Mouse (Mus musculus): ENCODE results near the gene Farp2. TPM values are rescaled to one million over a fixed set of nuclear protein-coding genes. Genes with fewer than 3 reads are reported as not detected.
A peak's percentile ranks its signal among the peaks of the same experiment; 100 is the strongest.

Farp2 gene
- polyA plus RNA-seq (2014; fragmentation: Nextera tagmentation; extraction: Ambion mirVana), result 7.0 and 7.4 TPM in 2 replicates

- no peaks in the 10 kb centered on the region; the same call in 1 of the 2 replicates for H3K36me3 ChIP-seq (ENCODE audit: control insufficient read depth, insufficient read depth, low read length)
- H3K27ac ChIP-seq (replicated peaks; ENCODE audit: low read depth, low read length), result peak within 1 kb of the TSS; percentile 42
- under 1% methylated on average over 63 of the region's 71 CpGs for WGBS
- H3K4me1 ChIP-seq (ENCODE audit: control insufficient read depth, insufficient read depth, low read length), result peaks cover 8% of the 10 kb centered on the region; the same call in 1 of the 2 replicates
- H3K4me3 ChIP-seq (ENCODE audit: low read depth, low read length), result peak within 1 kb of the TSS; percentile 70
- peak within 1 kb of the TSS; percentile 64 for H3K4me2 ChIP-seq (ENCODE audit: low read depth, severe bottlenecking)
- H3K9me3 ChIP-seq (ENCODE audit: control insufficient read depth, low read length), result no peaks in the 10 kb centered on the region
- H3K9ac ChIP-seq (ENCODE audit: low read length), result peak within 1 kb of the TSS; percentile 69
- ATAC-seq (ENCODE audit: insufficient number of reproducible peaks, low FRiP score, low TSS enrichment, low read depth), result peak; percentile 98
- H3K27me3 ChIP-seq (ENCODE audit: control insufficient read depth, insufficient read depth, low read length), result no peaks in the 10 kb centered on the region
- peak; percentile 96 for DNase-seq (ENCODE audit: low spot score)
Measured at GRCm38 (mm10) chr1:93511585-93512350, at the start of gene Farp2. Gene Farp2, plus strand, starts transcription at chr1:93512079.

- Histone ChIP-seq H3K4me1 (ENCODE audit: control insufficient read depth, insufficient read depth, low read length) (no peaks in the 10 kb centered on the region), H3K27me3 (ENCODE audit: control insufficient read depth, insufficient read depth, low read length) (no peaks in the 10 kb centered on the region), H3K9me3 (ENCODE audit: control insufficient read depth, low read length) (no peaks in the 10 kb centered on the region), H3K4me2 (ENCODE audit: low read depth, severe bottlenecking) (no peak overlapping the region), H3K27ac (replicated peaks; ENCODE audit: low read depth, low read length) (no peak overlapping the region), H3K36me3 (ENCODE audit: control insufficient read depth, insufficient read depth, low read length) (no peaks in the 10 kb centered on the region), H3K9ac (ENCODE audit: low read length) (no peak overlapping the region), H3K4me3 (ENCODE audit: low read depth, low read length) (no peak overlapping the region)
- DNase-seq (ENCODE audit: low spot score) (no peak), ATAC-seq (ENCODE audit: insufficient number of reproducible peaks, low FRiP score, low TSS enrichment, low read depth) (no peak)
Measured at GRCm38 (mm10) chr1:93465066-93465465, 46.8 kb upstream of the Farp2 start.

- Histone ChIP-seq H3K9me3 (ENCODE audit: control insufficient read depth, low read length) (no peaks in the 10 kb centered on the region), H3K4me3 (ENCODE audit: low read depth, low read length) (no peak overlapping the region), H3K27me3 (ENCODE audit: control insufficient read depth, insufficient read depth, low read length) (no peaks in the 10 kb centered on the region), H3K36me3 (ENCODE audit: control insufficient read depth, insufficient read depth, low read length) (no peaks in the 10 kb centered on the region), H3K4me2 (ENCODE audit: low read depth, severe bottlenecking) (no peak overlapping the region), H3K27ac (replicated peaks; ENCODE audit: low read depth, low read length) (no peak overlapping the region), H3K4me1 (ENCODE audit: control insufficient read depth, insufficient read depth, low read length) (no peaks in the 10 kb centered on the region), H3K9ac (ENCODE audit: low read length) (no peak overlapping the region)
- ATAC-seq (ENCODE audit: insufficient number of reproducible peaks, low FRiP score, low TSS enrichment, low read depth), result no peak
- DNase-seq (ENCODE audit: low spot score), result no peak
Measured at GRCm38 (mm10) chr1:93465746-93466145, 46.1 kb upstream of the Farp2 start.

- H3K27ac ChIP-seq (replicated peaks; ENCODE audit: low read depth, low read length), result no peak overlapping the region
- H3K27me3 ChIP-seq (ENCODE audit: control insufficient read depth, insufficient read depth, low read length), result no peaks in the 10 kb centered on the region
- no peaks in the 10 kb centered on the region for H3K4me1 ChIP-seq (ENCODE audit: control insufficient read depth, insufficient read depth, low read length)
- ATAC-seq (ENCODE audit: insufficient number of reproducible peaks, low FRiP score, low TSS enrichment, low read depth), result no peak
- H3K9ac ChIP-seq (ENCODE audit: low read length), result no peak overlapping the region
- no peaks in the 10 kb centered on the region for H3K36me3 ChIP-seq (ENCODE audit: control insufficient read depth, insufficient read depth, low read length)
- no peak overlapping the region for H3K4me2 ChIP-seq (ENCODE audit: low read depth, severe bottlenecking)
- no peaks in the 10 kb centered on the region for H3K9me3 ChIP-seq (ENCODE audit: control insufficient read depth, low read length)
- DNase-seq (ENCODE audit: low spot score), result no peak
- no peak overlapping the region for H3K4me3 ChIP-seq (ENCODE audit: low read depth, low read length)
- WGBS, result 91% methylated on average over 4 of the region's 4 CpGs
Measured at GRCm38 (mm10) chr1:93468626-93469025, 43.3 kb upstream of the Farp2 start.

- Histone ChIP-seq H3K36me3 (ENCODE audit: control insufficient read depth, insufficient read depth, low read length) (no peaks in the 10 kb centered on the region), H3K4me1 (ENCODE audit: control insufficient read depth, insufficient read depth, low read length) (peaks cover 3% of the 10 kb centered on the region; the same call in 1 of the 2 replicates), H3K9ac (ENCODE audit: low read length) (no peak overlapping the region), H3K4me2 (ENCODE audit: low read depth, severe bottlenecking) (no peak overlapping the region), H3K27ac (replicated peaks; ENCODE audit: low read depth, low read length) (no peak overlapping the region), H3K27me3 (ENCODE audit: control insufficient read depth, insufficient read depth, low read length) (no peaks in the 10 kb centered on the region), H3K4me3 (ENCODE audit: low read depth, low read length) (no peak overlapping the region), H3K9me3 (ENCODE audit: control insufficient read depth, low read length) (no peaks in the 10 kb centered on the region)
- 88% methylated on average over 3 of the region's 3 CpGs for WGBS
- ATAC-seq (ENCODE audit: insufficient number of reproducible peaks, low FRiP score, low TSS enrichment, low read depth) (no peak), DNase-seq (ENCODE audit: low spot score) (no peak)
Measured at GRCm38 (mm10) chr1:93475694-93476093, 36.2 kb upstream of the Farp2 start.

- peak overlapping the region; percentile 85 for H3K9ac ChIP-seq (ENCODE audit: low read length)
- peak overlapping the region; percentile 84 for H3K27ac ChIP-seq (replicated peaks; ENCODE audit: low read depth, low read length)
- no peaks in the 10 kb centered on the region for H3K36me3 ChIP-seq (ENCODE audit: control insufficient read depth, insufficient read depth, low read length)
- peak overlapping the region; percentile 64 for H3K4me2 ChIP-seq (ENCODE audit: low read depth, severe bottlenecking)
- DNase-seq (ENCODE audit: low spot score), result peak; percentile 98
- ATAC-seq (ENCODE audit: insufficient number of reproducible peaks, low FRiP score, low TSS enrichment, low read depth), result peak; percentile 97
- 2% methylated on average over 39 of the region's 41 CpGs for WGBS
- H3K4me1 ChIP-seq (ENCODE audit: control insufficient read depth, insufficient read depth, low read length), result peaks cover 3% of the 10 kb centered on the region; the same call in 1 of the 2 replicates
- H3K27me3 ChIP-seq (ENCODE audit: control insufficient read depth, insufficient read depth, low read length), result no peaks in the 10 kb centered on the region
- peak overlapping the region; percentile 92 for H3K4me3 ChIP-seq (ENCODE audit: low read depth, low read length)
- H3K9me3 ChIP-seq (ENCODE audit: control insufficient read depth, low read length), result no peaks in the 10 kb centered on the region
Measured at GRCm38 (mm10) chr1:93477758-93478585, 33.9 kb upstream of the Farp2 start.

- H3K36me3 ChIP-seq (ENCODE audit: control insufficient read depth, insufficient read depth, low read length), result no peaks in the 10 kb centered on the region
- ATAC-seq (ENCODE audit: insufficient number of reproducible peaks, low FRiP score, low TSS enrichment, low read depth) (peak; percentile 97), DNase-seq (ENCODE audit: low spot score) (peak; percentile 99)
- H3K9ac ChIP-seq (ENCODE audit: low read length), result peak within 1 kb of the TSS; percentile 85
- H3K27me3 ChIP-seq (ENCODE audit: control insufficient read depth, insufficient read depth, low read length), result no peaks in the 10 kb centered on the region
- under 1% methylated on average over 74 of the region's 74 CpGs for WGBS
- H3K4me3 ChIP-seq (ENCODE audit: low read depth, low read length), result peak within 1 kb of the TSS; percentile 92
- H3K4me1 ChIP-seq (ENCODE audit: control insufficient read depth, insufficient read depth, low read length), result peaks cover 3% of the 10 kb centered on the region; the same call in 1 of the 2 replicates
- H3K9me3 ChIP-seq (ENCODE audit: control insufficient read depth, low read length), result no peaks in the 10 kb centered on the region
- peak within 1 kb of the TSS; percentile 84 for H3K27ac ChIP-seq (replicated peaks; ENCODE audit: low read depth, low read length)
- peak within 1 kb of the TSS; percentile 74 for H3K4me2 ChIP-seq (ENCODE audit: low read depth, severe bottlenecking)
Measured at GRCm38 (mm10) chr1:93478586-93479475, 33.0 kb upstream of the Farp2 start, which contains the start of gene Hdlbp. Gene Hdlbp, minus strand, starts transcription at chr1:93478815.

Measured in limb, embryonic 11.5 days (tissue).